Mouse (Mus musculus) 3T3-L1 (cell line): ENCODE data around the gene Olfr110.
"Not testable (repeated sequence)": the region's sequence is repeated elsewhere in the genome, so short reads cannot be mapped to it uniquely, and the experiment has no call there.

Experiments
- DNase-seq: peaks from one replicate; pipeline ENCODE4 v3.0.0-alpha.2; 2015; ENCODE audit warnings: low read depth, low spot score

Gene Olfr110

DNA sequence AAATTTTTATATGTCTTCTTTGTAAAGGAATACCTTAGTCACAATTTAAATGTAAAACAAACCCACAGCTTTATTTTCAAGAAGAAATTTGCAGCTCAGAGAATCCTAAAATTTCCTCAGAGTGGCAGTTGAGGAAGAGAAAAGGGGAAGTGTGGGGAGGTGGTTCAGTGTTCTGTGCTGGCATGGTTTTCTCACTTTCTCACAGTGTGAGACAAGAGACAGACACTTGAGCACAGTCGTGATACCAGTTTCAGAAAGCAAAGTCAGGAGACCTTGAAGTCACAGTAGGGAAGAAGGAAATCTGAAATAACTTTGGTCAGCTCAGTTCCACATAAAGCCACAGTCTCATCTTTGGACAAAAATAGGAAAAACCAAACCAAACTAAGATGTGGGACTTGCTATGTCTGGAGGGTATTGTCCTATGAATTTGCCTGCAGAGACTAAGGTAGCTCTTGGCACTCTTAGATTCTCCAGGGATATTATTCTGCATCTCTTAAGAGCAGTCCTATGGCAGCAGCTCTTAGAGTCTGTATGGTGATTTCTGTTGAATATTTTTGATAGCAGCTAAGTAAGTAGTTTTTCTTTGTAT, at the start of gene Olfr110:
Gene Olfr110, plus strand, starts transcription at position 539 of the 589 bp plus-strand sequence.
- no peak for DNase-seq

DNA sequence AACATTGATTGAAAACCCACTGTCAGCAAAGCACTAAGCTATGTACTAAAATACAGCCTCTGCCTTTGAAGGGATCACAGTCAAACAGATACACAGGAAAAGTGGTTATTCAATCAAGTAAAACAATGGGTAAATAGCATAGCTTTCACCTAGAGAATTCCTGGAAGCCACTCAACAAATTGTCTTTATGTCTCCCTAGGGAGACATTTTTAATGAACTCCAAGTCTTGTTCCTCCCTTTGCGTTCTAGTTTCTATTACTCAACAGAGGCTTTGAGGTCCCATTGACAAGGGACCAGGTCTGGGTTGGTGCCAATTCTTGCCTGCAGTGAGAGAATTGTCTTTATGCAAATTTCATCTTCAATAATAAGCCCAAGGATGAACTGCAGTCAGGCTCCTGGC, 47.1 kb upstream of the Olfr110 start, which contains the start of gene Olfr108:
Gene Olfr108, plus strand, starts transcription at position 301 of the 400 bp plus-strand sequence.
- DNase-seq = no peak

DNA sequence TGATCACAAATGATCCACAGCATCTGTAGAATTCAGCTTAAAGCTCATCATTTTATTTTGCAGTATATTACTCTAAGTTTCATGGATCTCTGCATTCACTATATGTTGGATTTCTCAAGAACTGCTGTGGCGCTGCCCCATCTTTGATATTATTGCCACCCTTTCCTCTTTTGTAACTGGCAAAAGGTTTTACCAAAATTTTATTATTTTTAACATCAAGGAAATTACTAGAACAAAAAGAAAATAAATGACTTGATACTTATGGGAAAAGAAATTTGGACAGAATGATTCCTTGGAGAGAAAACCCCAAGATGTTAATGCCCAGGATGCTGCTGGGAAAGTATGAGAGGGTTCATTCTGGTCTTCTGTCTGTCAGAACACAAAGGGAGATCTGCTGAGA, 33.7 kb upstream of the Olfr110 start, which contains the start of gene Olfr109:
Gene Olfr109, plus strand, starts transcription at position 301 of the 400 bp plus-strand sequence.
- no peak for DNase-seq

DNA sequence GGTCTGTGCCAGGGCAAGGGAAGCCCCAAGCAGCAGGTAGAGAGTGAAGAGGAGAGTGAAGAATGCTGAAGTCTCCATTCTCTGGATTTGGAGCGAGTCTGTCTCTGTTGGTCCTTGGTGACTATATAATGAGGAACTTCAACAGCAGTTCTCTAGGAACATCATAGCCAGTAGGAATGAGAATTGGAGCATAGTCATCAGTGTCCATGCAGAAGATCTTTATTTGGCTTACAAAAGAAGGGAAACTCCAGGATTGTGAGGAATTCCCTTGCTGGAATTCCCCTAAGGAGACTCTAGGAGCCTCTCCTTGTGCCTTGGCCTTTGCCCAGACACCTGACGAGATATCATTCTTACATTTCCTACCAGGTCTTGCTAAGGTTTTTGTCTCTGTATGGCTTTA, 8.8 kb upstream of the Olfr110 start, which contains the start of gene H2-M2:
Gene H2-M2, minus strand, starts transcription at position 101 of the 400 bp plus-strand sequence.
- no peak for DNase-seq

DNA sequence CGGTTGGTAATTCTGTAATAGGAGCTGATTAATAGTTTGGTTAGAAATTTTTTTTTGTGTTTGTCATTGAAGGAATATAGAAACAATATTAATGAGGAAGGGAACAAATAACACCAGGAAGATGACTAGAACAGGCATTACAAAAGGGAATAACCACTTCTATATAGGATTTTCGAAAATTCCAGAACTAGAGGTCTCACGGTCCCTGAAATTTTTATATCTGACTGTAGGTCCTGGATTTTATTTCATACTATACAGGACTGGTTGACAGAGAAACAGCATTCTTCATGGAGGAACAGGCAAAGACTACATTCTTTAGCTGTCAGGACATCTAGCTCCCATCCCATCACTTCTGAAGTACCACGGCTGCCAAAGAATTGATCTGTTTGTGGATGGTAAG, 15.5 kb downstream of the Olfr110 start, which contains the start of gene Olfr111:
Gene Olfr111, plus strand, starts transcription at position 301 of the 400 bp plus-strand sequence.
- no peak for DNase-seq

DNA sequence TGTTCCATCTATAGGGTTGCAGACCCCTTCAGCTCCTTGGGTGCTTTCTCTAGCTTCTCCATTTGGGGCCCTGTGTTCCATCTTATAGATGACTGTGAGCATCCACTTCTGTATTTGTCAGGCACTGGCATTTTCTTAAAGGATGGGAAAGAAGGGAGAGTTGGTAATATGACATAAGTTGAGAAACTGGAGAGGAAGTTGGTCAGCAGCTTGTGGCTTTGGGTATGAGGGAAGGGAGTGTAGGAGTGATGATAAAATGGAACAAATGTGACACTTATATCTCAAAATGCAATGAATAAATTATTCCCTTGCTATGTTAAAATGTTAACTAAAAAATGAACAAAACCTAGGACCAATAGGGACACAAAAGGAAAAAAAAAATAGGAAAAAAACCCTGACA, 32.3 kb downstream of the Olfr110 start:
- DNase-seq = not testable (repeated sequence)

DNA sequence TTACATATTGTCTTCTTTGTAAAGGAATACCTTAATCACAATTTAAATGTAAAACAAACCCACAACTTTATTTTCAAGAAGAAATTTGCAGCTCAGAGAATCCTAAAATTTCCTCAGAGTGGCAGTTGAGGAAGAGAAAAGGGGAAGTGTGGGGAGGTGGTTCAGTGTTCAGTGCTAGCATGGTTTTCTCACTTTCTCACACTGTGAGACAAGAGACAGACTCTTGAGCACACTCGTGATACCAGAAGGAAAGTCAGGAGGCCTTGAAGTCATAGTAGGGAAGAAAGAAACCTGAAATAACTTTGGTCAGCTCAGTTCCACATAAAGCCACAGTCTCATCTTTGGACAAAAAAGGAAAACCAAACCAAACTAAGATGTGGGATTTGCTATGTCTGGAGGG, 33.2 kb downstream of the Olfr110 start:
- not testable (repeated sequence) for DNase-seq

DNA sequence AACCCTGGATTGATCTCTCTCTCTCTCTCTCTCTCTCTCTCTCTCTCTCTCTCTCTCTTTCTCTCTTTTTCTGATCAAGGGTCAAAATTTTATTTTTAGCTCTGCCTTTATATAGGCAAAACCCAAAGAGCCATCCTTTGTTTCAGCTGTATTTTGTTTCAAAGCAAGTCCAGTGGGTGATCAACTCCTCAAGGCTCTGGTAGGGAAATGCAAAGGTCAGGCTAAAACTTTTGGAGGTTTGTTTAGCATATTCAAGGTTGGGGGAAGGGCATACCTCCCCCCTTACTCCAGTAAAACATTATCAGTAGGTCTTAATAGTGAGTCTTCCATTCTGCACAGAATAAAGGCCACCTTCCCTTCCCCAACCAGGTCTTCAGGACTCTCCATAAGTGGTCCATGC, 42.9 kb downstream of the Olfr110 start:
- no peak for DNase-seq

DNA sequence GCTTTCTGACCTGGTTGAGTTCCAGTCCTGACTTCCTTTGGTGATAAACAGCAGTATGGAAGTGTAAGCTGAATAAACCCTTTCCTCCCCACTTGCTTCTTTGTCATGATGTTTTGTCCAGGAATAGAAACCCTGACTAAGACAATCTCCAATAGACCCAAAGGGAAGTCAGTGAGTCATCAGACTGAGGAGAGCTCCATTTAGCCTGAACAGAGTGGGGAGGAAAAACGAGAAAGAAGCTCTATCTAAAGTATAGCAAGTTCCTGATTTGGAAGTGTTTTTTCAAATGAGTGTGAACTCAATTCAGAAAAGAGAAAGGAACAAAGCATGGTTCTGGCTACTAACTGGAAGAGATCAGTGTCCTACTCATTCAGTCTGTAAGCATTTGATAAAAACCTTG, 46.1 kb downstream of the Olfr110 start:
- DNase-seq = not testable (repeated sequence)

DNA sequence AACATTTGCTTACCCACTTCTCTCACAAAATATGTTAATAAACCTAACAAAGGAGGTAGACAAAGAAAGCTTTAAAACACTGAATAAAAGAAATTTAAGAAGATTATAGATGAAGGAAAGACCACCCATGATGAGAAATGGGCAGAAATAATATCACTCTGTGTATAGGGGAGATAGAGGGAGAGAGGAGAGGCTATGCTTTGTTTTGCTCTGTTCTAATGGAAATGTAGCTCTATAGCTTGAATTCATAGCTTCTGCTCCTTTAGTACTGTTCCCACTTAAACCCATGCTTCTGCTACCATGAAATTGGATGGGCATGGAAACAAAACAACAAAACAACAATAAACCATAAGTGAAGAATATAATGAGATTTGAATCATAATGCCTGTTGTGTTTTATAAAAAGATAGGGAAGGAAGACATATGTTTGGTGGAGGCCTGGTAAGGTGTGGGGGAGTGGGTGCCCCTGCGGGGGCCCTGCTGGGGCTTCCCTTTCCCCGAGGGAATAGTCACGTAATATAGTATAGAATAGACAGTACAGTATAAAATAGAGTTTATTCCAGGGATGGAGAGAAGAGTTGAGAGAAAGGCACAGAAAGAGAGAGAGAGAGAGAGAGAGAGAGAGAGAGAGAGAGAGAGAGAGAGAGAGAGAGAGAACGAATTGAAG, 49.3 kb downstream of the Olfr110 start:
- no peak for DNase-seq

DNA sequence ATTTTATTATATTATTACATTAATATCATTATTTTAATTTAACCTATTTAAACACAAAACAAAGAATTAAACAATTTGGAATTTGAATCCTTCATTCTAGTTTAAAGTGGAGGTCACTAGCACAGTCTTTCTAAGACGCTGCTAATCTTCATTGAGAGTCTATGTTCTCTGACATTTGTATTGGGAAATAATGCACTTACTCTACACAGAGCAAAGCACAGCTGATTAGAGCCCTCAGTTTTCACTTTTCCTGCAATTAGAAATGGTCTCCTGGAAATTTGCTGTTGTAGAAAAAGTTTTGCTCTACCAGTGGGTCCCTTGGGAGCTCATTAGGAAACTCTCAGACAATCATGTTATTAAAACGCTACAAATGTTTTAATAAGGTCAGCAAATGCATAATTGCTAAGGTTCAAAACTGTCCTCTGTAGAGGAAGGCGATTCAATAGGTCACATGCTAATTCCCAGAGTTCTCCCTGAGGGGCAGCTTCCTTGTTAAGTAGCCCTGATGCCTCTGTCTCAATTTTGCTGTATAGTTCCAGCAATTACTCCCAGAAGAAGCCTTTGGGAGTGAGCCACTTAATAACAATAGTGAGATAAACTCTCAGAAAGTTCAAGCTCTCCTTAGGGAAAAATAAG, 51.6 kb downstream of the Olfr110 start:
- no peak for DNase-seq
